Mouse (Mus musculus) liver, embryonic 14.5 days (tissue): ENCODE data around the gene Anxa9. TPM values are rescaled to one million over a fixed set of nuclear protein-coding genes. Genes with fewer than 3 reads are reported as not detected.

Source experiments
- ATAC-seq: fragments of 200-750 bp; cut with Nextera tagmentation; 2 replicates; pipeline ENCODE4 v1.8.0; 2017; ENCODE audit warnings: moderate number of reproducible peaks, mild to moderate bottlenecking, moderate library complexity; ENCODE audit not compliant: insufficient read depth
- DNase-seq, 3 experiments: peaks; one replicate each; pipeline ENCODE4 v3.0.0-alpha.2; 2012 to 2013; ENCODE audit warnings: low read depth in 3 of 3, low spot score in 3 of 3
- H3K27ac ChIP-seq: fragments of 300-500 bp; sonication (generic); 2 replicates; pipeline ENCODE4 v1.5.1; 2014; ENCODE audit warnings: moderate library complexity, mild to moderate bottlenecking, control low read depth, inconsistent platforms
- H3K27me3 ChIP-seq: fragments of 300-500 bp; sonication (generic); 2 replicates; pipeline ENCODE4 v1.6.1; 2014; ENCODE audit warnings: mild to moderate bottlenecking, low read length, moderate library complexity; ENCODE audit not compliant: control insufficient read depth, insufficient read depth
- H3K36me3 ChIP-seq: fragments of 300-500 bp; sonication (generic); replicated peaks from 2 replicates; pipeline ENCODE4 v1.6.1; 2014; ENCODE audit warnings: low read depth; ENCODE audit not compliant: control insufficient read depth, insufficient read depth
- H3K4me1 ChIP-seq, 2 experiments: fragments of 200-500 bp in 1 of 2; fragments of 300-500 bp in 1 of 2; sonication (generic) in 1 of 2; replicated peaks; 2 replicates each; pipeline ENCODE4 v1.6.1; 2012 to 2014; ENCODE audit warnings: antibody characterized with exemption in 1 of 2, inconsistent platforms in 1 of 2, low read length in 1 of 2; ENCODE audit not compliant: control insufficient read depth in 2 of 2, insufficient read depth in 2 of 2
- H3K4me2 ChIP-seq: fragments of 300-500 bp; sonication (generic); 2 replicates; pipeline ENCODE4 v1.6.1; 2014; ENCODE audit warnings: low read depth, mild to moderate bottlenecking, control low read depth, moderate library complexity
- H3K4me3 ChIP-seq, 2 experiments: fragments of 200-500 bp in 1 of 2; fragments of 300-500 bp in 1 of 2; sonication (generic) in 1 of 2; 2 replicates each; pipeline ENCODE4 v1.5.1; 2012 to 2014; ENCODE audit warnings: low read depth in 2 of 2, low read length in 2 of 2, mild to moderate bottlenecking in 2 of 2, control low read depth in 1 of 2, inconsistent platforms in 1 of 2, moderate library complexity in 1 of 2; ENCODE audit not compliant: insufficient read depth in 1 of 2
- H3K9ac ChIP-seq: fragments of 300-500 bp; sonication (generic); replicated peaks from 2 replicates; pipeline ENCODE4 v1.6.1; 2014; ENCODE audit warnings: mild to moderate bottlenecking, control low read depth, moderate library complexity
- H3K9me3 ChIP-seq: fragments of 300-500 bp; sonication (generic); 2 replicates; pipeline ENCODE4 v1.6.1; 2016; ENCODE audit warnings: low read length, mixed read lengths; ENCODE audit not compliant: control insufficient read depth
- CTCF ChIP-seq: IDR thresholded peaks from 2 replicates; pipeline ENCODE4 v1.5.1; 2016; ENCODE audit warnings: antibody characterized with exemption, low read depth, control low read depth
- EP300 ChIP-seq: IDR thresholded peaks from 2 replicates; pipeline ENCODE4 v1.6.1; 2016; ENCODE audit warnings: antibody characterized with exemption, low read depth
- WGBS: fragments of 180-500 bp; shearing (Covaris S2); extraction: QIAGEN DNeasy Blood & Tissue Kit; methylation state at CpG from one replicate; pipeline ENCODE4 v1.1.7; 2014; ENCODE audit not compliant: insufficient replicate concordance; 5-methylcytosine and 5-hydroxymethylcytosine counted together
- polyA plus RNA-seq, 2 experiments: library from polyadenylated mRNA; depleted of rRNA in 1 of 2; stranded (reverse) in 1 of 2; unstranded in 1 of 2; fragments of >200 nt; fragmentation: Nextera tagmentation in 1 of 2; extraction: Ambion mirVana in 1 of 2; gene quantifications; 2 replicates each; pipeline versions ENCODE4 v1.2.1 to v1.2.3; 2012 to 2014

Gene Anxa9
- polyA plus RNA-seq, 2 experiments: 2.6 to 2.8 TPM

- no peak overlapping the region for H3K4me3 ChIP-seq
- no peaks in the 10 kb centered on the region for H3K27me3 ChIP-seq
- WGBS: 81% methylated on average over 4 of the region's 4 CpGs
- H3K36me3 ChIP-seq: peaks cover 2% of the 10 kb centered on the region
- no peak for TF ChIP-seq CTCF
- no peak for TF ChIP-seq EP300
- no peak overlapping the region for H3K4me2 ChIP-seq
- no peak overlapping the region for H3K9ac ChIP-seq
- ATAC-seq (no peak), DNase-seq (no peak)
- H3K27ac ChIP-seq: no peak overlapping the region
- no peaks in the 10 kb centered on the region for H3K9me3 ChIP-seq
- peaks cover 0 to 15% of the 10 kb centered on the region in 2 experiments; a peak in 2 of 4 replicates for H3K4me1 ChIP-seq
These were observed 17.6 kb downstream of the Anxa9 start for GRCm38 (mm10) chr3:95289419-95289818.

- no peaks in the 10 kb centered on the region for H3K27me3 ChIP-seq
- no peak overlapping the region for H3K9ac ChIP-seq
- H3K27ac ChIP-seq: no peak overlapping the region
- H3K4me1 ChIP-seq: peaks cover 4 to 14% of the 10 kb centered on the region in 2 experiments; a peak in 3 of 4 replicates
- TF ChIP-seq EP300: no peak
- TF ChIP-seq CTCF: no peak
- DNase-seq (no peak), ATAC-seq (no peak)
- H3K4me3 ChIP-seq: no peak overlapping the region
- H3K9me3 ChIP-seq: no peaks in the 10 kb centered on the region
- WGBS: 77% methylated on average over 3 of the region's 3 CpGs
- H3K36me3 ChIP-seq: peaks cover 2% of the 10 kb centered on the region; the same call in 1 of the 2 replicates
- H3K4me2 ChIP-seq: no peak overlapping the region
These were observed 19.4 kb downstream of the Anxa9 start for GRCm38 (mm10) chr3:95287541-95287940.

- DNase-seq: no peak
These were observed 20.5 kb downstream of the Anxa9 start for GRCm38 (mm10) chr3:95286510-95286909.

GRCm38 (mm10) chr3:95286011-95286410 is 21.0 kb downstream of the Anxa9 start:
- Histone ChIP-seq H3K9me3 (no peaks in the 10 kb centered on the region), H3K4me1 (peaks cover 4 to 16% of the 10 kb centered on the region in 2 experiments; a peak in 3 of 4 replicates), H3K4me2 (no peak overlapping the region), H3K36me3 (peaks cover 2% of the 10 kb centered on the region; the same call in 1 of the 2 replicates), H3K4me3 (no peak overlapping the region), H3K9ac (no peak overlapping the region), H3K27me3 (no peaks in the 10 kb centered on the region), H3K27ac (no peak overlapping the region)
- TF ChIP-seq EP300: no peak
- TF ChIP-seq CTCF: no peak
- DNase-seq: no peak
- ATAC-seq: no peak
- 63% methylated on average over 5 of the region's 5 CpGs for WGBS

More at GRCm38 (mm10) chr3:95286510-95286909, 20.5 kb downstream of the Anxa9 start:
- WGBS: 36% methylated on average over 7 of the region's 7 CpGs
- Histone ChIP-seq H3K4me1 (peaks cover 4 to 16% of the 10 kb centered on the region in 2 experiments; a peak in 3 of 4 replicates), H3K9me3 (no peaks in the 10 kb centered on the region), H3K27me3 (no peaks in the 10 kb centered on the region), H3K9ac (no peak overlapping the region), H3K36me3 (peaks cover 2% of the 10 kb centered on the region; the same call in 1 of the 2 replicates), H3K27ac (no peak overlapping the region), H3K4me2 (no peak overlapping the region), H3K4me3 (no peak overlapping the region)
- ATAC-seq: no peak
- TF ChIP-seq EP300: no peak
- no peak for TF ChIP-seq CTCF

- Histone ChIP-seq H3K27ac (no peak overlapping the region), H3K4me3 (no peak overlapping the region), H3K4me2 (no peak overlapping the region), H3K4me1 (peaks cover 8 to 20% of the 10 kb centered on the region in 2 experiments), H3K9me3 (no peaks in the 10 kb centered on the region), H3K9ac (no peak overlapping the region), H3K36me3 (no peaks in the 10 kb centered on the region; the same call in 1 of the 2 replicates), H3K27me3 (no peaks in the 10 kb centered on the region)
- no peak for DNase-seq
- TF ChIP-seq CTCF (no peak), EP300 (no peak)
- 85% methylated on average over 5 of the region's 5 CpGs for WGBS
- no peak for ATAC-seq
These were observed 21.6 kb downstream of the Anxa9 start for GRCm38 (mm10) chr3:95285390-95285789.
